Mouse (Mus musculus): Measurements from ENCODE around the gene Rinl. TPM values are rescaled to one million over a fixed set of nuclear protein-coding genes. Genes with fewer than 3 reads are reported as not detected.

Gene Rinl
- under 1 TPM; 0.05 to 0.70 TPM for polyA plus RNA-seq (2012; fragmentation: generic; extraction: Trizol)

DNA sequence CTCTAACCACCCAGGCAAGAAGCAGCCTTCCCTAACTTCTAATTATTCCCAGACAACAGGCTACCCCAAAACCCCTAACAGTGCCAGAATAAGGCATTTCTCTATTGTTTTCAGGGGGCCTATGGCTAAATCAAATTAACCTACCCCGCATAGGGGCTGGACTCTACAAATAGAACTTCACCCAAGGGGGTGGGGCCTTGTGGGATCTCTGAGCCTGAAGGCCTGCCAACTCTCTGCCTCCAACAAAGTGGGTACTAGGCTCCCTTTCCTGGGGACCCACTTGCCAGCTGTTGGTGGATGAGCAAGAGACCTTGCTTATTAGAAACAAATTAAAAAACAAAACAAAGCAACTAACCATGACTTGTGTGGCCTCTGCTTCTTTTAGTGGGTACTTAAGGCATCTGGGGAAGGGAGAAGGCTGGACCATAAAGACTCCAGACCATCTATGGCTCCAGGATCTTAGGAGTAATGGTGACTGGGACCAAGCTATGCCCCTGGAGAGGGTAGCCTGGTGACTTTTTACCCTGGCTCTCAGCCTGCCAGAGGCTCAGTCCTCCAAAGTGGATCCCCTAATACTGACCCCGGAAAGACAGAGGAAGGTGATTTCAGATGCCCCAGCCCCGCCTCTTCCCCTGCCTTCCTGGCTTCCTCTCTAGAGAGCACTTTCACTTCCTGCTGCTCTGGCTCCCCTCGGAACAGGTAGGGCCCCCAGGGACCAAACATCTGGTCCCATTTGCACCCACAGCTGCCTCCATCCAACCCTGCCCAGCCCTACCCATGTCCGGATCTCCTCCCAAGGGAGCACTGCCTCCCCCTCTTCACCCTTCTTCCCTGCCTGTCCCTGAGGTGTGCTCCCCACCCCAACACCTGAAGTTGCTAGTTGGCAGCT lies at the start of gene Rinl:
Gene Rinl, plus strand, starts transcription at position 663 of the 889 bp plus-strand sequence.

DNA sequence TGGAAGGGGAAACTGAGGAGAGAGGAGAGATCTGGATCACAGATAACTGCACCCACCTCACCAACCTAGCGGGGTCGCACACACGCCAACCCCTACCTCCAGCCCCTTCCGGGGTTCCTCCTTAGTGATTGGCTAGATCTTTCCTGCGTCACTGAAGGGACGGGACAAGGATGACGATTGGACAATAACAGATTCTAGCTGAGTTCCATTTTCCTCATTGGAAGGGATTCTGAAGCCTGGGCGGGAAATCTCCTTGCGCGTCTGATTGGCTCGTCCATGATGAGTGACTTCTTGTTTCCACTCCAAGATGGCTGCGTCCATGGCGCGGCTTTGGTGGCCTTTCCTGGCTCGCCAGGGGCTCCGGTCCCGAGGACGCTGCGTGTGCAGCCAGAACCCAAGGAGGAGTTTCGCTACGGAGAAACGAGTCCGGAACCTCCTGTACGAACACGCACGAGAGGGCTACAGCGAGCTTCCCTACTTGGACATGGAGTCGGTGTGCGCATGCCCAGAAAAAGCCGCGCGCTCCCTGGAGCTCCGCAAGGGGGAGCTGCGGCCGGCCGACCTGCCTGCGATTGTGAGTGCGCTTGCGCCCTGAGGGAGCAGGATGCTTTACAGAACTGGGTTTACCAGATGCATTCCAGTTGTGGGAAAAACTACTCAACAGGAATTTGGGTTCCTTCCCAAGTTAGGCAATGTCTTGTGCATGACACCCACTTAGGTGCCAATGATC lies 46.9 kb upstream of the Rinl start, which contains the start of the genes Mrps12 and Sars2:
Gene Mrps12, minus strand, starts transcription at position 112 of the 730 bp plus-strand sequence.
Gene Sars2, plus strand, starts transcription at position 284 of the 730 bp plus-strand sequence.

DNA sequence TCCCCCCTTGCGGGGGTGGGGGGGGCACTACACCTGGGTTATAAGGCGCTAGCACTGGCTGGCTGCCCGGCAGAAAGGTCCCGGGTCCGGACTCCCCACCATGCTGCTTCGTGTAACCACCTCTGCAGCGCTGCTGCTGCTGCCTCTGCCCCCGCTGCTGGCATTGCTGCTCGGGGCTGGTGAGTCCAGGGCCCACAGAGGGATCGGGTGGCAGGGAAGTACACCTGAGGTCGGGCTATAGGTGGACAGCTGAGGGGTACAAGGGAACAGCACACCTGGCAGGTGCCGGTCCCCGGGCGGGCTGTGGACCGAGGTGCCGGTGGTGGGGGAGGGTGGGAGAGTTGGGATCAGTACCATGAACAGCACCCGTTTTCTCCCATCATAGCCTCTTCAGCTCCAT lies 32.7 kb upstream of the Rinl start, which contains the start of gene Ccer2:
Gene Ccer2, plus strand, starts transcription at position 96 of the 400 bp plus-strand sequence.

DNA sequence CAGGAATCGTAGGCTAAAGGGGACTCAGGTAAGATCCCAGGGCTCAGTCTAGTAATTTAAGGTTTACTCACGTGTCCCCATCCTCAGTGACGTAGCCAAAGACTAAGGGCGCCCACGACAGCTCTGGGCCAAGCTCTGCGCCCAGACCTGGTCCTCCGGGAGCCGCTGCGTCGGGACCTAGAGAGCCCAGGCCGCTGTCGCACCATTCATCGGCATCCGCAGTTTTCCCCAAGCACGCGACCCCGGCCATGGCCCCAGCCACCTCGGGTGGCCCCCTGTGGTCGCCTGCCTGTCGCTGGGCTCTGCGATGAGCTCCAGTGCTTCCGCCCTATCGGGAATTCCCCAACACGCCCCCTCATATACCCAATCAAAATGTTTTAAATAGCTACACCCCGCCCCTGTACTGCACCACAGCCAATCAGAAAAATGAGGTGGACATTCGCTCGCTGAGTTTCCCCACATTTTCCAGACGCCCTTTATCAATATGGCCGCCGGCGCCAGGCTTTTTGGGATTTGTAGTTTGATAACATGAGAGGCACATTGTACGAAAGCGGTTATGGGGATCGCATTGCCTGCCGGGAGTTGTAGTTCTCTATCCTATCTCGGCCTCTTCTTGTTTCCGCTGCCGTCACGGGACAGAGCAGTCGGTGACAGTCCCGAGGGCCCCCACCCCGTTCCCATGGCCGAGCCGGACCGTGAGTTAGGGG lies 22.4 kb upstream of the Rinl start, which contains the start of gene Sirt2:
Gene Sirt2, plus strand, starts transcription at position 563 of the 707 bp plus-strand sequence.

DNA sequence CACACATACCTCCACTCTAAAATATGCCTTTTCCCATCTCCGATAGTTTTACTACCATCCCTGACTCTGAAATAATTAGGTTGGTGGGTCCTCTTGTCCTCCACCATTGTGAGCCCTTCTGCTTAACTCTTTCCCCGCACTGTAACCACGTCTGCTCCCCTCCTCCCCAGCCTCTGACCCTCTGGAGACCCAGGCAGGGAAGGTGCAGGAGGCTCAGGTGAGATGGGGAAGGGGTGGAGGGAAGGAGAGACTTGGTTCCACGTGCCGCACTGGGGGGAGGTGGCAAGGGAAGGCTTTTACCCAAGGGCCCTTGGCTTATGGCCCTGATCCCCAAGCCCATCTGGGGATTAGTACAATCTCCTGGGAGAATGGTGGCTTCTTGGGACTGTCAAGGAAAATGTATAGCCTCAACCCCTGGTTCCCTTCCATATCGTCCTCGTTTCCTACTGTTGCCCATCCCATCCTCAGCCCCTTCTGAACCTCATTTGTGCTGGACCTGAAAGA lies 21.3 kb upstream of the Rinl start, which contains the start of gene Nfkbib:
Gene Nfkbib, minus strand, starts transcription at position 51 of the 504 bp plus-strand sequence.

DNA sequence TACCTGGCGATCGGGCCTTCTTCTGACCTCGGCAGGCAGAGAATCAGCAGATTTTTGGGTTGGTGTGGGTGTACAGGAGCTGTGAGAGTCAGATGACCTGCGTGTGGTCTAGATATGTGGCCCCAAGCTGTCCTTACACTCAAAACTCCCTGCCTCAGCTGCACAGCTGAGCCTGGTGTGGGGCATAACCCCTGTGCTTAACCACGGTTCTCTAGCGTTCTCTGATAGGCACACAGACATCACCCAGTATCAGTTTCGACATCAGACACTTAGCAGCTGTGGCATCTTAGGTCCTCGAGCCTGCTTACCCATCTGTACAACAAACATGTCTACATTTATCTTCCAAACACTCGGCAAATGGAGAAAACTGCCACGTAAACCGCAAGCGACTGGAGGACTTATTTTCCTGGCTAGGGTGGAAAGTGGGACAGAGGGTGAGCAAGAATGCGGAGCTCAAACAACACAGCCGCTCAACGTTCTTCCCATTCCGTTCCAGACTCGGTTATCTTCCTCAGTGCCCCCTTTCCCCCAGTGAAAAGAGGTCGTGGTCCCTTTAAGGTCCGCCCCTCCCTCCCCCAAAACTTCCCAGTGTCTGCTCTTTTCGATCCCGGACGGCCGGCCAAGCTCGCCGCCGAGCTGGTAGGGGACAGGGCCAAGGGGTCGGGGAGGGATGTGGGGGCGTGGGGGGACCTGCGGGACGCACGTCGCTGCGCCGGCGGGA lies 19.6 kb downstream of the Rinl start, which contains the start of gene Hnrnpl:
Gene Hnrnpl, plus strand, starts transcription at position 321 of the 721 bp plus-strand sequence.

DNA sequence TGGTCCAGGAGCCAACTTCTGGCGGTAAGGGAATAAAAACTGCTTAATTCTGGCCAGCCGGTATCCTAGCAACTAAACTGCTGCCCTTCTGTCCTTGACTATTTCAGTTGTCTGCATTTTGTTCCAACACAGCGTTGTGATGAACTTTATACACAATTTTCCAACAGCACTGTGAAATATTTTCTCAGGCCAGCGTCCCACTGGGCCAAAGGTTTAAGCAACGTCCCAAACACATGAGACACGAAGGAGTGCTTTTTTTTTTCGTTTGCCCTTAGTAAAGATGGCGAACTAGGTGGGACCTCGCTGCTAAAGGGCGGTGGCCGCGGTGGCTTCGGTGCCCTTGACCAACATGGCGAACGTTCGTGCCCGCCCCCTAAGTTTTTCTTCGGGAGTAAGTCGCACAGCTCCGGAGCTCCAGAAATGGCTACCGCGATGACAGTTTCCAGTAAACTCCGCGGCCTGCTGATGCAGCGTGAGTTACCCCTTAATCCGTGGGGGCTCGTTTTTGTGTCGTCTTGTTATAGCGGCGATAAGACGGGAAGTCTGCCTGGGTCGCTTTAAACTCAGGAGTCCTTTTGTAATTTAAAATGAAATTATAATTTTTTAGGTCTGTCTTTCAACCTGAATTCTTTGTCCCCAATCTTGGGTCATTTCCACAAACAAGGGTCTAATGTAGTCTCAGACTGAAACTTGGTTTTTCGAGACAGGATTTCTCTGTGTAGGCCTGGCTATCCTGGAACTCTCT lies 36.3 kb downstream of the Rinl start, which contains the start of gene Ech1:
Gene Ech1, plus strand, starts transcription at position 277 of the 745 bp plus-strand sequence.

GRCm38 (mm10) chr7:28833723-28834347 lies 45.1 kb downstream of the Rinl start, which contains the start of gene Lgals4:
Lgals4 (plus strand) TSS chr7:28833854.

Other genes with a start within 250 kb of the Rinl start
- not detected for gene Sycn, start 248.1 kb upstream of the Rinl start, polyA plus RNA-seq (2012; fragmentation: generic; extraction: Trizol)
- not detected for gene Nccrp1, start 241.7 kb upstream of the Rinl start, polyA plus RNA-seq (2012; fragmentation: generic; extraction: Trizol)
- 10 to 100 TPM; 14.8 to 48.1 TPM for gene Samd4b, start 190.8 kb upstream of the Rinl start, polyA plus RNA-seq (2012; fragmentation: generic; extraction: Trizol)
- 10 to 100 TPM; 15.0 to 33.1 TPM for gene Pak4, start 190.8 kb upstream of the Rinl start, polyA plus RNA-seq (2012; fragmentation: generic; extraction: Trizol)
- gene Acp7, start 157.6 kb upstream of the Rinl start, polyA plus RNA-seq (2012; fragmentation: generic; extraction: Trizol) = not detected
- gene Fbxo27, start 96.1 kb upstream of the Rinl start, polyA plus RNA-seq (2012; fragmentation: generic; extraction: Trizol) = not detected
- 1 to 10 TPM in 1 of 2 experiments, under 1 TPM in 1; 0.95 to 6.2 TPM for gene Fbxo17, start 72.2 kb upstream of the Rinl start, polyA plus RNA-seq (2012; fragmentation: generic; extraction: Trizol)
- gene Mrps12, start 47.1 kb upstream of the Rinl start, polyA plus RNA-seq (2012; fragmentation: generic; extraction: Trizol) = 100 to 1,000 TPM; 146 to 201 TPM
- gene Sars2, start 47.0 kb upstream of the Rinl start, polyA plus RNA-seq (2012; fragmentation: generic; extraction: Trizol) = 10 to 100 TPM; 10.5 to 14.6 TPM
- not detected for gene Ccer2, start 32.8 kb upstream of the Rinl start, polyA plus RNA-seq (2012; fragmentation: generic; extraction: Trizol)
- gene Sirt2, start 22.2 kb upstream of the Rinl start, polyA plus RNA-seq (2012; fragmentation: generic; extraction: Trizol) = 100 to 1,000 TPM in 1 of 2 experiments, 10 to 100 TPM in 1; 54.4 to 105 TPM
- gene Nfkbib, start 21.5 kb upstream of the Rinl start, polyA plus RNA-seq (2012; fragmentation: generic; extraction: Trizol) = 10 to 100 TPM; 35.1 to 38.9 TPM
- 100 to 1,000 TPM; 106 to 235 TPM for gene Hnrnpl, start 19.6 kb downstream of the Rinl start, polyA plus RNA-seq (2012; fragmentation: generic; extraction: Trizol)
- 100 to 1,000 TPM in 1 of 2 experiments, 10 to 100 TPM in 1; 75.3 to 378 TPM for gene Ech1, start 36.2 kb downstream of the Rinl start, polyA plus RNA-seq (2012; fragmentation: generic; extraction: Trizol)
- gene Lgals4, start 44.9 kb downstream of the Rinl start, polyA plus RNA-seq (2012; fragmentation: generic; extraction: Trizol) = 1 to 10 TPM in 1 of 2 experiments, not detected in 1; 7.4 TPM
- gene Lgals7, start 74.9 kb downstream of the Rinl start, polyA plus RNA-seq (2012; fragmentation: generic; extraction: Trizol) = 1 to 10 TPM in 1 of 2 experiments, under 1 TPM in 1; 0.15 to 2.3 TPM
- under 1 TPM; 0.54 to 0.87 TPM for gene Capn12, start 92.5 kb downstream of the Rinl start, polyA plus RNA-seq (2012; fragmentation: generic; extraction: Trizol)
- 100 to 1,000 TPM; 187 to 244 TPM for gene Actn4, start 173.4 kb downstream of the Rinl start, polyA plus RNA-seq (2012; fragmentation: generic; extraction: Trizol)
- 100 to 1,000 TPM; 425 to 605 TPM for gene Eif3k, start 192.9 kb downstream of the Rinl start, polyA plus RNA-seq (2012; fragmentation: generic; extraction: Trizol)
- under 1 TPM; 0.34 to 0.71 TPM for gene Map4k1, start 193.1 kb downstream of the Rinl start, polyA plus RNA-seq (2012; fragmentation: generic; extraction: Trizol)

Data from C3H10T1/2 (cell line).